Mouse (Mus musculus): ENCODE data around the gene Gm28230. TPM values are rescaled to one million over a fixed set of nuclear protein-coding genes. Genes with fewer than 3 reads are reported as not detected.

The Gm28230 gene
- polyA plus RNA-seq, 1 experiment = 0.18 TPM

DNA sequence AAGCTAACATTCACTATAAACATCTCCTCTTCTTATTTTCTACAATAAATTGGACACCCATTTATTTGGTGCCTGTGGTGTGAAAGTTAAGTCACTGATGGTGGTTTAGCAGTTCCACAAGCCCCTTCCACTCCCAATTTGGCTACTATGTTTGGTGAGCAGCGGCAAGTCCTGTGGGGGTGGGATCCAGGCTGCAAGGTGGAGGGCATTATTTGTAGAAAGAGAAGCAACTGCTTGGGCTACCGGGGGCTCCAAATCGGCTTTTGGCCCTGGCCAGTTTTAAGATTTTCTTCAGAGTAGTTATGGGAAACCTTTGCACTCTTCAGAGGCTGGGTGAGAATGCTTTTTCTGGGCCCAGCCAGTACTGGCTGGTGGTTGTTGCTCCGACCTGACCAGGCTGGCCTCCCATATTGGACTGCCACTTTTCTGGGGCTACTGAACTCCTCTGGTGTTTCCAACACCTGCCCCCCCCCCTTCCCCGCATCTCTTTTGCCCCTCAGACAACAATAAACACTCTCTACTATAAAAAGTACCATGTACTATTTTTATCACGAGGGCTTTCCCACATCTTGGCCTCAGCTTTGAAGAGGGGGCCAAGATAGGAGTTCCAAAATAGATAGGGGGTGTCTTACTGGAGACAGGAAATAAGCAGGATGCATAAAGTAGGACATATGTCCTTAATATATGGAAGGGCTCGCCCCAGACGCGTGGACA, 5.4 kb downstream of the Gm28230 start:
- H3K4me3 ChIP-seq (replicated peaks; ENCODE audit: extremely low read depth, low read depth, low read length) = no peak overlapping the region
- 20% methylated on average over 9 of the region's 9 CpGs for WGBS
- no peak for DNase-seq
- TF ChIP-seq POLR2A (IDR thresholded peaks at IDR 0.05; ENCODE audit: borderline replicate concordance, extremely low read depth, low read depth, low read length) (no peak), CTCF (IDR thresholded peaks at IDR 0.05; ENCODE audit: insufficient read depth, low read length) (no peak)
- no peaks in the 10 kb centered on the region for H3K4me1 ChIP-seq (ENCODE audit: control insufficient read depth, insufficient read depth, low read length)

DNA sequence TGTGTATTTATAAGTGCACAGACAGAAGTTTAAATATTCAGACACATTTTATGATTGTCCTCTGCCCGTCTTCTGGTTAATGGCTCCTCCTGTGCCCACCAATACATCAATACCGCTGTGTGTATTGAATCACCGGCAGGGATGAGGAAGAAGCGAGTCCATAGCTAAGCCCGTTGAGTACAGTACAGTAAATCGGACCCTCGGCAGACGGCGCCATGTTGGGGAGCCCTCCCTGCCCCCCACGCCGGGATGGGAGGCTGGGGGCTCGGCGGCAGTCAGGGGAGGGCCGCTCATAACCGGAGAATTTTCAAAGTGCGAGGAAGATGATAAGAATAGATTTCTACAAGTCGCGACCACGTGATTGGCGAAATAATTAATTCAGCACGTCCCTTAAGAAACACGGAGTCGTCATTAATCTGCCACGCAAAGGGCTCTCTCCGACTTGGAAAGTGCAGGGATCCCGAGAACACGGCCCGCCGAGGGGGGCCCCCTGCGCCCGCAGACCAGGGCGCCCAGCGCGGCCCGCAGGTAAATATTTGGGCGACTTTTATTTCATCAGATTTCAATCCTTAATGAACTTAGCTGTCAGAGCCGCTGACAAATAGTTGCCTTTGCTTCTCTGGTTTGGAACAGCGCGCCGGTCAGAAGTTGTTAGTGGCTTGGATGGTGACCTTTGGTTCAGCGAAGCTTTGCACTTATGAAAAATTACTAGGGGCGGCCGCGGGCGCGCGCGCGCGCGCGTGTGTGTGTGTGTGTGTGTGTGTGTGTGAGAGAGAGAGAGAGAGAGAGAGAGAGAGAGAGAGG, 6.2 kb downstream of the Gm28230 start:
- Histone ChIP-seq H3K4me3 (replicated peaks; ENCODE audit: extremely low read depth, low read depth, low read length) (no peak overlapping the region), H3K4me1 (ENCODE audit: control insufficient read depth, insufficient read depth, low read length) (no peaks in the 10 kb centered on the region)
- DNase-seq = no peak
- TF ChIP-seq CTCF (IDR thresholded peaks at IDR 0.05; ENCODE audit: insufficient read depth, low read length) = no peak
- TF ChIP-seq POLR2A (IDR thresholded peaks at IDR 0.05; ENCODE audit: borderline replicate concordance, extremely low read depth, low read depth, low read length) = no peak
- 3% methylated on average over 52 of the region's 52 CpGs for WGBS

- no peak for TF ChIP-seq POLR2A (IDR thresholded peaks at IDR 0.05; ENCODE audit: borderline replicate concordance, extremely low read depth, low read depth, low read length)
- TF ChIP-seq CTCF (IDR thresholded peaks at IDR 0.05; ENCODE audit: insufficient read depth, low read length) = no peak
- Histone ChIP-seq H3K4me3 (replicated peaks; ENCODE audit: extremely low read depth, low read depth, low read length) (no peak overlapping the region), H3K4me1 (ENCODE audit: control insufficient read depth, insufficient read depth, low read length) (no peaks in the 10 kb centered on the region)
- DNase-seq = no peak
- 5% methylated on average over 16 of the region's 16 CpGs for WGBS
These were observed 6.8 kb downstream of the Gm28230 start for GRCm38 (mm10) chr2:74733317-74733661.

- H3K4me1 ChIP-seq (ENCODE audit: control insufficient read depth, insufficient read depth, low read length) = no peaks in the 10 kb centered on the region
- DNase-seq = no peak
- WGBS = 11% methylated on average over 6 of the region's 6 CpGs
- TF ChIP-seq CTCF (IDR thresholded peaks at IDR 0.05; ENCODE audit: insufficient read depth, low read length) = no peak
- TF ChIP-seq POLR2A (IDR thresholded peaks at IDR 0.05; ENCODE audit: borderline replicate concordance, extremely low read depth, low read depth, low read length) = no peak
- no peak overlapping the region for H3K4me3 ChIP-seq (replicated peaks; ENCODE audit: extremely low read depth, low read depth, low read length)
These were observed 7.2 kb downstream of the Gm28230 start for GRCm38 (mm10) chr2:74733765-74734164.

- Histone ChIP-seq H3K4me3 (replicated peaks; ENCODE audit: extremely low read depth, low read depth, low read length) (no peak overlapping the region), H3K4me1 (ENCODE audit: control insufficient read depth, insufficient read depth, low read length) (no peaks in the 10 kb centered on the region)
- 6% methylated on average over 13 of the region's 13 CpGs for WGBS
- no peak for DNase-seq
- no peak for TF ChIP-seq CTCF (IDR thresholded peaks at IDR 0.05; ENCODE audit: insufficient read depth, low read length)
These were observed 7.9 kb downstream of the Gm28230 start for GRCm38 (mm10) chr2:74734451-74734850.

- no peak for TF ChIP-seq CTCF (IDR thresholded peaks at IDR 0.05; ENCODE audit: insufficient read depth, low read length)
- TF ChIP-seq POLR2A (IDR thresholded peaks at IDR 0.05; ENCODE audit: borderline replicate concordance, extremely low read depth, low read depth, low read length) = no peak
- DNase-seq = no peak
These were observed 8.7 kb downstream of the Gm28230 start for GRCm38 (mm10) chr2:74734996-74735811.

GRCm38 (mm10) chr2:74735851-74736687, 9.5 kb downstream of the Gm28230 start:
- DNase-seq = no peak
- WGBS = 4% methylated on average over 42 of the region's 42 CpGs
- Histone ChIP-seq H3K4me1 (ENCODE audit: control insufficient read depth, insufficient read depth, low read length) (no peaks in the 10 kb centered on the region), H3K4me3 (replicated peaks; ENCODE audit: extremely low read depth, low read depth, low read length) (no peak overlapping the region)
- TF ChIP-seq POLR2A (IDR thresholded peaks at IDR 0.05; ENCODE audit: borderline replicate concordance, extremely low read depth, low read depth, low read length) (no peak), CTCF (IDR thresholded peaks at IDR 0.05; ENCODE audit: insufficient read depth, low read length) (no peak)

More at GRCm38 (mm10) chr2:74734996-74735811, 8.7 kb downstream of the Gm28230 start:
- Histone ChIP-seq H3K4me1 (ENCODE audit: control insufficient read depth, insufficient read depth, low read length) (no peaks in the 10 kb centered on the region), H3K4me3 (replicated peaks; ENCODE audit: extremely low read depth, low read depth, low read length) (no peak overlapping the region)
- 10% methylated on average over 27 of the region's 27 CpGs for WGBS

DNA sequence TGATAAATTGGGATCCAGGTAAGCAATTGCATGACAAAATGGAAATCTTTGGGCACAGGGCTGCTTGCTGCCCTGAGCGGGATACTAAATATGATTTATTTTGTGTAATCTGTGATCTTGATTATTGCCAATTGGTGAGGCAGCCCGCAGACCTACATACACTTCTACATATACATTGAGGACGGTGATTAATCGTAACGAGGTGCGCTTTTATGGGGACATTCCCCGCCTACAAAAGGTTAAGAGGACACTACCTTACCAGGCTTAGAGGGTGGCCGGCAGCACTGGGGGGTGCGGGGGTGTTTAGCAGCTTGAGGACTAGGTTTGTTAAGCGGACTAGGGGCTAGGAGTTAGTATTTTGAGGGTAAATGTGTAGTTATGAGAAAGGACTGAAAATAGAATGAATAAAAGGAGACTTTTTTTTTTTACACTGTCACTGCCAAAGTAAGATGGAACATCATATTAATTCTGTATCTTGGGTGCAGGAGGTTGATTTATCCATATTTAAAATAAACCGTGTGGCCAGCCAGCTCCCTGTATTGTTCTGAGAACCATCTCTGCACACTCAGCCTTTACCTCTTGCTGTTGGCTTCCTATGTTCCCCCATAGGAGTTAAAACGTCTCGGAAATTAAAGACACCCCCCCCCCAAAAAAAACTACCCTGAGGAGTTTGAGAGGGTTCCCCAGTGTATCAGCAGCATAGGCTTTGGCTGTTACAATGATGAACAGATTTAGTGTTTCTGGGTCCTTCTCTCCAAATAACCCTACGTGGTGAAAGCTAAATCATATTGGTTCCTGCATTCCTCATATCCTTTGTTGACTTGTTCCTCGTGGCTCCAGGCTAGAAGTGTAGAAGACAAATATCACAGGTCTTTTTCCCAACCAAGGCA, 10.4 kb downstream of the Gm28230 start:
- WGBS = 10% methylated on average over 15 of the region's 15 CpGs
- Histone ChIP-seq H3K4me3 (replicated peaks; ENCODE audit: extremely low read depth, low read depth, low read length) (no peak overlapping the region), H3K4me1 (ENCODE audit: control insufficient read depth, insufficient read depth, low read length) (no peaks in the 10 kb centered on the region)
- TF ChIP-seq POLR2A (IDR thresholded peaks at IDR 0.05; ENCODE audit: borderline replicate concordance, extremely low read depth, low read depth, low read length) = no peak
- TF ChIP-seq CTCF (IDR thresholded peaks at IDR 0.05; ENCODE audit: insufficient read depth, low read length) = no peak
- no peak for DNase-seq

Data from lung, adult 2 months (tissue).